In genomic region chr2:161053765-161054164, GRCm38 (mm10) we compare ENCODE assay signal across 16 mouse cellular contexts. TPM values are rescaled to one million over a fixed set of nuclear protein-coding genes. Genes with fewer than 3 reads are reported as not detected.
DNase-seq lines count a peak whose midpoint lies in the region; ATAC-seq lines count a peak whose summit lies in the region.
"Had no signal": no experiment of that assay in that cellular context is flagged by ENCODE, and none has a peak within 500 bp of the region (broad histone marks: within the 10 kb centered on the region; RNA-seq: fewer than 3 reads in every experiment).

No protein-coding gene starts in this region.

- no peak for DNase-seq in frontal cortex, postnatal 25 days (ENCODE audit: low spot score in 2 of 2)
- DNase-seq in cerebellum, adult 11-12 months, result peak; percentile 80
- DNase-seq in cerebellum, postnatal 25 days, result peak; percentile 67 to 79
- DNase-seq in layer of hippocampus, adult 9-11 months, result peak; percentile 28
- DNase-seq in adrenal gland, postnatal 25 days, result no peak
- DNase-seq in kidney, postnatal 4 days, result no peak
- no peak for DNase-seq in heart, adult 8-10 months (ENCODE audit: low spot score)
- DNase-seq: adrenal gland, postnatal 10 days; kidney, adult 8-10 months; kidney, postnatal 25 days; lung, postnatal 36 days; spleen, adult 18-20 months; thymus, adult 2 months had no signal

- 0 out of 2 replicates have a peak, but pooled peaks have one; percentile 23 for ATAC-seq in frontal cortex, adult (ENCODE audit: low TSS enrichment)
- ATAC-seq: forebrain, embryonic 15.5 days; hindbrain, embryonic 16.5 days had no signal

RNA-seq across cellular contexts. Expression of gene Chd6, which starts 55.1 kb away (rescaled TPM):
- 51.7 and 52.7 TPM in 2 replicates for total RNA-seq in adrenal gland, postnatal 25 days (2021)
- 10 to 100 TPM; 31.5 to 62.5 (median 46.7) TPM for total RNA-seq in heart, adult 8-10 months (2022)

Comparison
In these comparisons a context has a peak if more than half of its experiments do, and no peak if none do; other contexts are left out.
1. DNase-seq: peak in cerebellum, adult 11-12 months (single experiment), cerebellum, postnatal 25 days (2 of 2) and layer of hippocampus, adult 9-11 months (single experiment); none in frontal cortex, postnatal 25 days (0 of 2), adrenal gland, postnatal 25 days (single experiment), kidney, postnatal 4 days (0 of 2) and heart, adult 8-10 months (single experiment).